ENCODE assay signal across 20 mouse cellular contexts in genomic region chr6:69932297-69932696, GRCm38 (mm10).
A peak's percentile ranks its signal among the peaks of the same experiment; 100 is the strongest.
DNase-seq lines count a peak whose midpoint lies in the region; ATAC-seq lines count a peak whose summit lies in the region.
"Had no signal": no experiment of that assay in that cellular context is flagged by ENCODE, and none has a peak within 500 bp of the region (broad histone marks: within the 10 kb centered on the region; RNA-seq: fewer than 3 reads in every experiment).

No protein-coding gene starts in this region.

- DNase-seq in frontal cortex, postnatal 10 days (ENCODE audit: low spot score in 2 of 2) = no peak
- DNase-seq in brain, adult 2 months (ENCODE audit: low read depth, low spot score) = peak; percentile 21
- DNase-seq in telencephalon, adult 2 months (ENCODE audit: low read depth, low spot score) = peak; percentile 36
- no peak for DNase-seq in heart, adult 9 months (ENCODE audit: low spot score in 2 of 2)
- no peak for DNase-seq in lung, postnatal 25 days (ENCODE audit: low spot score)
- DNase-seq: adrenal gland, adult 2 months; adrenal gland, adult 8-10 months; adrenal gland, postnatal 10 days; adrenal gland, postnatal 14 days; adrenal gland, postnatal 25 days; adrenal gland, postnatal 36 days; B cell, adult 2 months; cerebellum, adult 11 months; cerebellum, adult 11-12 months; cerebellum, adult 18-20 months; cerebellum, adult 2 months had no signal

- ATAC-seq in frontal cortex, adult (ENCODE audit: low TSS enrichment) = peak; percentile 99
- ATAC-seq: activated CD4-positive, CD25-positive, alpha-beta regulatory T cell, adult 4 months; CD4-positive, CD25-positive, alpha-beta regulatory T cell, adult 4 months; Patski had no signal

Comparison
In these comparisons a context has a peak if more than half of its experiments do, and no peak if none do; other contexts are left out.
1. DNase-seq: peak in brain, adult 2 months (single experiment) and telencephalon, adult 2 months (single experiment); none in frontal cortex, postnatal 10 days (0 of 2), heart, adult 9 months (0 of 2) and lung, postnatal 25 days (single experiment).